Mouse (Mus musculus): Measurements from ENCODE around the gene Lrriq4. TPM values are rescaled to one million over a fixed set of nuclear protein-coding genes. Genes with fewer than 3 reads are reported as not detected.
"Not testable (repeated sequence)": the region's sequence is repeated elsewhere in the genome, so short reads cannot be mapped to it uniquely, and the experiment has no call there.

Gene Lrriq4
- total RNA-seq, 2 experiments from 2014 or later: not detected

GRCm38 (mm10) chr3:30683190-30683589 is 38.9 kb downstream of the Lrriq4 start:
- DNase-seq: no peak

- DNase-seq: no peak
These were observed 42.9 kb downstream of the Lrriq4 start for GRCm38 (mm10) chr3:30687216-30687615.

GRCm38 (mm10) chr3:30690976-30691375 is 46.7 kb downstream of the Lrriq4 start:
- DNase-seq: no peak

DNA sequence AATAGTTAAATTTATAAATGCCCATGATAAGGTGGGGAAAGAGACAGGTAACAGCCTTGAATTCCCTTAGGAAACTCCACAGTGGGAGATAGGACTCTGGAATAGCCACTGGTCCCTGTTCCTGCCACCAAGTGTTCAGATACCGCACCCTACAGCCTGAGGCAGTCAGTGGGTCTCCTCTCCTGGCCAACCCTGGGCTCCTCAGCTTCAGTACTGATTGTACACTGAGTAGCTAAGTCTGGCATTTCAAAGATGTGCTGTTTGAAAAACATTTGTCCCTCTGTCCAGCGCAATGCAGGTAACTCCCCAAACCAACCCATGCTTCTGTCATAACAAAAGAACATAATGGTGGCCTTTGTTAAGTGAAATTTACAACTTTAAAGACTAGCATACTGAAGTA is 51.4 kb downstream of the Lrriq4 start:
- no peak for DNase-seq

GRCm38 (mm10) chr3:30696346-30696745 is 52.0 kb downstream of the Lrriq4 start:
- peak; percentile 54 to 74 for DNase-seq

GRCm38 (mm10) chr3:30697891-30698290 is 53.6 kb downstream of the Lrriq4 start:
- no peak for DNase-seq

DNA sequence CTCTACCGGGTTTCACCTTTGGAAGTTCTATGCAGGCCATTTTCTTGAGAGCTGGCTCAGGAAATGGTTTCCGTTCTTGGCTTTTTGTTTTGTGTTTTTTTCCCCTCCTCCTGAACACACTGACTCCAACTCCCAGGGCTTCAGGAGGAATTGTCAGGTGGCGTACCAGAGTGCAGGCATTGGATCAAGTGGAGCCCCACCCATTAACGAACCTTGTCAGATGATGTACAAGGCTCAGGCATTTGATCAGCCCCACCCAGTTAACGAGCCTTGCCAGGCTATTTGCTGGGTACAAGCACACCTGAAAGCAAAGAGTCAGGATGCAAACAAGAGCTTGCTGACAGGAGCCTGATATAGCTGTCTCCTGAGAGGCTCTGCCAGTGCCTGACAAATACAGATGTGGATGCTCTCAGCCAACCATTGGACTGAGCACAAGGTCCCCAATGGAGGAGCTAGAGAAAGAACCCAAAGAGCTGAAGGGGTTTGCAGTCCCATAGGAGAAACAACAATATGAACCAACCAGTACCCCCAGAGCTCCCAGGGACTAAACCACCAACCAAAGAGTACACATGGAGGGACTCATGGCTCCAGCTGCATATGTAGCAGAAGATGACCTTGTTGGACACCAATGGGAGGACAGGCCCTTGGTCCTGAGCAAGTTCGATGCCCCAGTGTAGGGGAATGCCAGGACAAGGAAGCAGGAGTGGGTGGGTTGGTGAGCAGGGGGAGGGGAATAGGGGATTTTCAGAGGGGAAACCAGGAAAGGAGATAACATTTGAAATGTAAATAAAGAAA is 55.6 kb downstream of the Lrriq4 start, which contains the start of gene Lrrc31:
Gene Lrrc31 (minus strand): TSS at position 133 of the 795 bp plus-strand sequence.
- not testable (repeated sequence) for DNase-seq

DNA sequence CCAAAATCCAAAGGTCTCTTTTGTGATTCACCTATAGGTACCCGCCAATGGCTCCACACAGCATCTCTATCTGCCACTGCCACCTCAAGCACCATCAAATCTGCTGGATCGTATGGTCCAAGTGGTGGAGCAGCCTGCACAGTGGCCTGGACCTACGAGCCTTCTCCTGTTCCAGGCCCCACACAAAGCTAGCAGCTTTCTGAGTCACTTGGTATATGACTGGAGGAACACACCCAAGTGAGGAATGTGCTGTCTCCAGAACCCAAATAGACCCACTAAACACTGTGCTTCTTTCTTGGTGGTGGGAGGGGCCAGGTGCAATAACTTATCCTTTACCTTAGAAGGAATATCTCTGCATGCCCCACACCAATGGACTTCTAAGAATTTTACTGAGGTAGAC is 61.7 kb downstream of the Lrriq4 start:
- no peak for DNase-seq

DNA sequence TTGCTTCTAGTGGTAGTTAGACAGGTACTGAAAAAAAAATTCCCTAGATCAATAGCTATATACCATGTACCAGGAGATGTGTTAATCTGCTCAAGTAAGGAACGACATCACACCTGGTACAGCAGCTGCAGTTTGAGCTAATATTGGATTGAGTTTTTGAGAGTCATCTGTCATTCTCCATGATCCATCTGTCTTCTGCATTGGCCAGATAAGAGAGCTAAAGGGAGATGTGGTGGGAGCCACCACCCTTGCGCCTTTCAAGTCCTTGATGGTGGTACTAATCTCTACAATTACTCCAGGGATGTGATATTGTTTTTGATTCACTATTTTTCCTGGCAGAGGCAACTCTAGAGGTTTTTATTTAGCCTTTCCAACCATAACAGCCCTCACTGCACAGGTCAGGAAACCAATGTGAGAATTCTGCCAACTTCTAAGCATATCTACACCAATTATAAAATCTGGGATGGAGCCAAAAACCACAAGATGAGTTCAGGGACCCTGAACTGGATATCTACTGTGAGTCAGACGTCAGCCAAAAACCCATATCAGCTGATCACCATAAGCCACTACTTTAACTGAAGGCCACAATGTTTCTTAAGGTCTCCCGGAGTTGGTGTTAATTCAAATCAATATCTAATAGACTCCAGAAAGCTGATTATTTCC is 62.4 kb downstream of the Lrriq4 start:
- DNase-seq: no peak

DNA sequence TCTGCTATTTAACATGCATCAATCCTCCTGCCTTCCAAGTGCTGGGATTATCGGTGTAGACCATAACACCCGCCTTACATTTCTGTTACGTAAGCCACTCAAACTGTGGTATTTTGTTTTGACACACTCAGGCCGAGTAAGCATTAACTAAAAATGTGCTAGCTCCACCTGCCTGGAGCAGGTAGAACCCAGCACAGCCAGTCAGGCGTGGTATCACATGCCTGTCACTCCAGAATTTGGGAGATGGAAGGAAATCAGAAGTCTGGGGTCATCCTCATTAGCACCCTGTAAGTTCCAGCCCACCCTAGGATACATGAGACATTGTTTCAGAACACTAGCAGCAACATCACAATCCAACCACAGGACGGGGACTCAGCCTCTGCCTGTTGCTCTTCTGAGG is 65.9 kb downstream of the Lrriq4 start:
- no peak for DNase-seq

DNA sequence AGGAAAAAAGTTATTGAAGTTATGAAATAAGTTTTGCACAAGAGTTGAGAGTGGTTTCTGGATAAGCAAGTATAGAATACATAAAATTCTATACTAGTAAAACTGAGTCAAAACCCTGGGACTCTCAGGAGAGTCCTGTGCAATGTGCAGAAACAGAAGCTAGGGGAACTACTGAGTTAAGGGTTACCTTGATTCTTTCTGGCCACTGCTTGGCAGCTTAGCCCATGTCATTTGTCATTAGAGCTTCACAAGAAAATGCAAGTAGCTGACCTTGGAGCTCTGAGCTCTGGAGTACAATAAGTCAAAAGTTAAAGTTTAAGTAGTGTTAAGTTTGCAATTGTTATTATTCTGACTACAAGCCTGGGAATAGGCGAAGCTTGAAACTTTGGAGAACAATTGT is 69.0 kb downstream of the Lrriq4 start:
- peak in 1 of 2 experiments; percentile 15 for DNase-seq

GRCm38 (mm10) chr3:30718649-30719048 is 74.3 kb downstream of the Lrriq4 start:
- DNase-seq: no peak

Other genes starting within 250 kb of the Lrriq4 start
- 1 to 10 TPM; 6.4 TPM for gene Mecom, start 96.5 kb upstream of the Lrriq4 start, total RNA-seq (2021)
- not detected for gene Actrt3, start 44.6 kb upstream of the Lrriq4 start, total RNA-seq (2021)
- 10 to 100 TPM; 19.0 to 24.1 TPM for gene Mynn, start 42.4 kb upstream of the Lrriq4 start, total RNA-seq (2021)
- gene Lrrc34, start 3.4 kb downstream of the Lrriq4 start, total RNA-seq (2021): under 1 TPM in 1 of 2 experiments, not detected in 1; 0.13 TPM
- not detected for gene Lrrc31, start 55.3 kb downstream of the Lrriq4 start, total RNA-seq (2021)
- not detected for gene Samd7, start 101.8 kb downstream of the Lrriq4 start, total RNA-seq (2021)
- 100 to 1,000 TPM in 1 of 2 experiments, 10 to 100 TPM in 1; 97.2 to 105 TPM for gene Sec62, start 148.4 kb downstream of the Lrriq4 start, total RNA-seq (2021)
- 1 to 10 TPM; 1.2 to 2.4 TPM for gene Gpr160, start 211.4 kb downstream of the Lrriq4 start, total RNA-seq (2021)

All from adrenal gland, postnatal 36 days (tissue).